Mouse (Mus musculus): ENCODE measurements around the gene Dnajc3. TPM values are rescaled to one million over a fixed set of nuclear protein-coding genes. Genes with fewer than 3 reads are reported as not detected.
A peak's percentile ranks its signal among the peaks of the same experiment; 100 is the strongest.
"Not testable (repeated sequence)": the region's sequence is repeated elsewhere in the genome, so short reads cannot be mapped to it uniquely, and the experiment has no call there.

Dnajc3 gene
- total RNA-seq, 2 experiments from 2014 or later: 25.3 to 26.2 TPM

DNA sequence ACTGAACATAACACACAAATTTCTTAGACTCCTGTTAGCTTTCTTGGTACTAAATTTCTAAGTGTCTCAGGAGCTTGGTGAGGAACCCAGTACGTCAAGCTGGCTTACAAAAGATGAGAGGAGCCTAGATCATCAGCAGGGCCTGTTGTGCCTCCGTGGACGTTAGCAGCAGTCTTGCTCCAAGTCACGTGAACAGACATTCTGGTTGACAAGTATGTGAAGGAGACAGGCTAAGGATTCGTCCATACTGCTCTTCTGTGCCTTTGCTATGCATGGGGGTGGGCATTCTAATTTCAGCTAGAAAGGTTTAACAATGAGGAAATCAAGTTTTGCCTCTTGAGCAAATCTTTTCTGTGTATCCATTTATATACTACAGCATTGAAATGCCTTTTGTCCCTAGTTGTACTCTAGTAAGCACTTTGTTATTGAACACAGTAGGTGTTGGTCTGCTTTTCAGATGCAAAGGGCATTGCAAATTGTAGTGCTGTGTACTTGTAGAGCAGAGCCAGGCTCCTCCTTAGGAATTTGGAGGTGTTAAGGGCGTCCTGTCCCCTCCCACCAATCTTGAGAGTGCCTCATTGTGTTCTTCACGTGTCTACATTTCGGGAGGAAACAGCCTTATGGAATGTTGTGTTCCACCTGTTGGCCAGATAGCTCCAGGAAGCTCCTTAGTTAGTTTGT is 39.5 kb downstream of the Dnajc3 start:
- intact Hi-C loops (cut with DNase I): no loop called here
- no peak for DNase-seq (ENCODE audit: extremely low spot score in 1 of 2, low spot score in 2 of 2)

DNA sequence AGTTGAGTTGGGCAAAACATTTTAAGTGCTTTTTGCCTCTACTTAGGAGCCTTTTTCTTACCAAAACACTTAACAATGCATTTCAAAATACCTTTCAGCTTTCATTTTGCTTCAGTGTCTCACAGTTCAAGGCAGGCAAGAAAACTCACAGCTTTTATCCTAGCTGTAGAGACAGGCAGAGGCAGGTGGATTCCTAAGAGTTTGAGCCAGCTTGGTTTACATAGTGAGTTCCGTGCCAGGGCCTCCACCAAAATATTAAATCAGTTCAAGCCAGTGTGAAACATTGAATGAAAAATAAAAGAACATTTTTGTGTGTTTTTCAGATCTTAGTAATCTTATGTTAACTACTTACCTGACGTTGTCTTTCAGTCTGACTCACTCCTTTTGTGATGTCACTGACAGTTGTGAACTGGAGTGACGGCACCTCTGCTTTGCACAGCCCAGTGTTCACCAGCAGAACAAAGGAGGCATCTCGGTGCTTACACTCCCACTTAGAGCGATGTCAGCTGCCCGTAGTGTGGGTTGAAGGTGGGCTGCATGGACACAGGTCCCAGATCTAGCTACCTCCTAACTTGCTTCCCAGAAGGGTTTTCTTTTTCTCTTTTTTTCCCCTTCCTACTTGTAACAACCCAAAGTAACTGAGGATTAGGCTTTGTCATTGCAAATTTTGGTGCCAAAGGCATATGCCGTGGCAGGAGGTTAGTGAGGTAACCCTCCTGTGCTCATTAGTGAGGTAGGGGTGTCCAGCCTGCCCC is 42.0 kb downstream of the Dnajc3 start:
- intact Hi-C loops (cut with DNase I): no loop called here
- no peak for DNase-seq (ENCODE audit: extremely low spot score in 1 of 2, low spot score in 2 of 2)

DNA sequence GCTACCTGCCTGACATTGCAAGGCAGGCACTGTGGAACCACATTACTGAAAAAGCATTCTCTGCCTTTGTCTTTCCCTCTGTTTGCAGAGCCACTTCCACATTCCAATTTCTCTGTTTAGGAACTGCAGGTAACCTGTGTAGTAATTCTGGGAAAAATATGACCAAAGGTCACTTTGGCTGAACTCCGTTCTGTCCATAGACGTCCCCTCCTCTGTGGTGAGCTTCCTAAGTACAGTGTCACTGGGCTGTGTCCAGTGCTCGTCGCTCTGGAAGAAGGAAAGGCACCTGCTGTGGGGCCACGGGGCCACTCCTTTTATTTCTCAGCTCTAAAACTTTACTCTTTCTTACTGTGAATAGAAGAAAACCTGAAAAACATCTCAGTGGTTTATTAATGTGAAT is 42.6 kb downstream of the Dnajc3 start:
- no peak for DNase-seq (ENCODE audit: extremely low spot score in 1 of 2, low spot score in 2 of 2)
- intact Hi-C loops (cut with DNase I): no loop called here

DNA sequence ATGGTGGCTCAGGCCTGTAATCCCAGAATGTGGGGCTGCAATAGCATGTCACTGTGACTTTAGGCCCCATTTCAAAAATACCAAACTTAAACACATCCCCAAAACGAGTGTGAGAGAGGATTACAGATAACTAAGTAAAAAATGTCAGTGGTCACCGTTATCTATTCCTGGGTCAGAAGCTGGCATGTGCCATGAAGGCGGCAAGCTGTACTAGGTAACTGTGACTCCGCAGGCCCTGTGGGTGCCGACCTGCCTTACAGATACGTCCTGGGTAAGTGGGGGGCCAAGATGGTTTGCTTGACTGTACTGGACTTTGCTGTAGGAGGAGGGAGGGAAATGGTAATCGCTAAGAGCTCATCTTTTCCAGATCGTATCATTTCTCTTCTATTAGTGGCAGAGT is 43.1 kb downstream of the Dnajc3 start:
- no peak for DNase-seq (ENCODE audit: extremely low spot score in 1 of 2, low spot score in 2 of 2)
- intact Hi-C loops (cut with DNase I): no loop called here

DNA sequence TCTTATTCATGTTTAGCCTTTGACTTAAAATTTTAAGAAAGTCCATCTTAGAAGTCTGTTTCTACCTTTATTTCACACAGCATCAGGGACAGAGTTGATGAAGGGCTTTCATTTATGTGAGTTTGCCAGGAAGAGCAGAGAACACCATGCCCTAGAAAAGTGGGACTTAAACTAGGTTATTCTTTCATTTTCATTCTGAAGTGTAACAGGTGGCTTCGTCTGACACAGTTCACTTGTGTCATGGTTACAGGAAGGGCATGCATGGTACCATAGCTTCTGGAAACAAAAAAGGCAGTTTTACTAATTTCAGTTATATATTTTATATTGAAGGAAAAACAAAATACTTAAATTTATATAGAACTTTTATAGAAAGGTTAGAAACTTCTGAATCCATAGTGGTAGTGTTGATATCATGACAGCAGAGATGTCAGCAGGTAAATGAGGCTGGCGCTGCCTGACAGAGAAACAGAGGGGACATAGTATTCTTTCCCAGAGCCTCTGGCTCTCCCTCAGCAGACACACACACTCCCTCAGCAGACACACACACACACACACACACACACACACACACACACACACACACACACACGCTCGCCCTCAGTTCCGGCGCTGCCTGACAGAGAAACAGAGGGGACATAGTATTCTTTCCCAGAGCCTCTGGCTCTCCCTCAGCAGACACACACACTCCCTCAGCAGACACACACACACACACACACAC is 44.1 kb downstream of the Dnajc3 start:
- intact Hi-C loops (cut with DNase I): not testable (repeated sequence)
- peak in 1 of 2 experiments; percentile 40 for DNase-seq (ENCODE audit: extremely low spot score in 1 of 2, low spot score in 2 of 2)

DNA sequence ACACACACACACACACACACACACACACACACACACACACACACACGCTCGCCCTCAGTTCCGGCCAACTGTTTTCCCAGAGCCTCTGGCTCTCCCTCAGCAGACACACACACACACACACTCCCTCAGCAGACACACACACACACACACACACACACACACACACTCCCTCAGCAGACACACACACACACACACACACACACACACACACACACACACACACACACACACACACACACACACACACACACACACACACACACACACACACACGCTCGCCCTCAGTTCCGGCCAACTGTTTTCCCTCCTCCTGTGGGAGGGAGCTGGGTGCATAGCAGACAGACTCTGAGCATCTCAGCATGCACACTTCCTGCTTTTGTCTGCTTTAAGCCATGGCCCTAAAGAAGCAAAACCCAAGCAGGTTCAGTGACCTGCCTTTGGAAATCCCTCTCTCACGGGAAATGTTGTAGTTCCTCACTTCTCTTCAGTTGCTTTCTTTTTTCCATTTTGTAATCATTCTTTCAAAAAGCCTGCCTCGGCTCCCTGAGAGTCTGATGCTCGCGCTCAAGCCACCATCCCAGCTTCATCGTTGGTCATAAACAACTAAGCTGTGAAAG is 44.8 kb downstream of the Dnajc3 start:
- peak in 1 of 2 experiments; percentile 56 for DNase-seq (ENCODE audit: extremely low spot score in 1 of 2, low spot score in 2 of 2)
- intact Hi-C loops (cut with DNase I): not testable (repeated sequence)

DNA sequence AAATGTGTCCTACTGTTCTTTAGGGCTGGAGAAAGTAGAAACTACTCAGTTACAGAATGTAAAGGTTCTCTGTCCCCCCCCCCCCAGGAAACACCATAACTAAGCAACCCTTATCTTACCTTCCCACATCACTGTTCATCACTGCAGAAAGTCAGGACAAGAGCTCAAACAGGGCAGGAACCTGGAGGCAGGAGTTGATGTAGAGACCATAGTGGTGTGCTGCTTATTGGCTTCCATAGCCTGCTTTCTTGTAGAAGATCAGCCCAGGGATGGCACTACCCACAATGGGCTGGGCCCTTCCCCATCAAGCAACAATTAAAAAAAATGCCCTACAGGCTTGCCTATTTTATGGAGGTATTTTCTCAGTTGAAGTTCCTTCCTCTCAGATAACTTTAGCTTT is 45.6 kb downstream of the Dnajc3 start:
- no peak for DNase-seq (ENCODE audit: extremely low spot score in 1 of 2, low spot score in 2 of 2)
- intact Hi-C loops (cut with DNase I): no loop called here

DNA sequence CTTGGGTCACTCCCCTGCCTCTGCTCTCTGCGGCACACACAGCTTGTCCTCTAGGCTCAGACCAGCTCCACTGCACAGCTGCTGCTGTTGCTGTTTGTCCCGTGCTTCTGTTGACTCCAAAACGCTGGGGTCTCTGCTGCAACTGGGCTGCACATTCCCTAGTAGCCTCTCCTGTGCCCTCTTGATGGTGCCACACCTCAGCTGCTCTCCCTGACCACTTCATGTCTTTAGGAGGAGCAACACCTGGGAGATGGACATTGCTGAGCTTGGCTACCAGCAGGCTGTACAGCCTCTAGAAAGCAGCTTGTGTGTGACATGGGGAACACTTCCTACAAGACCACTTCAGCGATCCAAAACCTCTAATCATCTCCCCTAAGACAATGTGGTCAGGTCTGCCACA is 46.4 kb downstream of the Dnajc3 start:
- intact Hi-C loops (cut with DNase I): no loop called here
- DNase-seq (ENCODE audit: extremely low spot score in 1 of 2, low spot score in 2 of 2): no peak

DNA sequence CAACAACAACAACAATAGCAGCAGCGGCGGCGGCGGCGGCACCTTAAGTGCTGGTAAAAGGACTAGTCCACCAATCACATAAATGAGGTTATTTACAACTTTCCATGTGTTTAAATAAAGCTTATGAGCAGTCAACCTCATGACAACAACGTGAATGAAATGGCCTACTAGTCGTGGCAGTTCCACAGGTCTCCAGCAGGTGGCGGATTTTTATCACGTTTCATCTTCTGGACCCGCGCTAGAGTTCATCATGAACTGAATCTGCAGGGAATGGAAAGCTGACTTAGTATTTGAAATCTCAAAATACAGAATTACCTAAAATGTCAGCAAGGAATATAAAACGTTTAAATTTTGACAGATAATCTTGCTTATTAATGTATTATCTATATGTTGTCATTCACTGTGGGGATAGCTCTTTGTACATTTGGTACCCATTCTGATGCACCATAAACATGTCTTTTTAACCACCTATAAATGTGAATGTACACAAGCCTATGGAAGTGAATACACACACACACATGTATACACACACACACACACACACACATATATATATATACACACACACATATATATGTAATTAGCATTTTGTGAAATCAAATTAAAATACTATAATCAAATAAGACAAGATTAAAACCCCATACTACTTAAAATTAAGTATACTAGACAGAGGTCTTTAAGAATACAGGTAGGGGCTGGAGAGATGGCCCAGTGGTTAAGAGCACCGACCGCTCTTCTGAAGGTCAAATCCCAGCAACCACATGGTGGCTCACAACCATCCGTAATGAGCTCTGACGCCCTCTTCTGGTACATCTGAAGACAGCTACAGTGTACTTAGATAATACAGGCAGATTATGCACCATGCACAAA is 49.1 kb downstream of the Dnajc3 start:
- intact Hi-C loops (cut with DNase I): no loop called here

DNA sequence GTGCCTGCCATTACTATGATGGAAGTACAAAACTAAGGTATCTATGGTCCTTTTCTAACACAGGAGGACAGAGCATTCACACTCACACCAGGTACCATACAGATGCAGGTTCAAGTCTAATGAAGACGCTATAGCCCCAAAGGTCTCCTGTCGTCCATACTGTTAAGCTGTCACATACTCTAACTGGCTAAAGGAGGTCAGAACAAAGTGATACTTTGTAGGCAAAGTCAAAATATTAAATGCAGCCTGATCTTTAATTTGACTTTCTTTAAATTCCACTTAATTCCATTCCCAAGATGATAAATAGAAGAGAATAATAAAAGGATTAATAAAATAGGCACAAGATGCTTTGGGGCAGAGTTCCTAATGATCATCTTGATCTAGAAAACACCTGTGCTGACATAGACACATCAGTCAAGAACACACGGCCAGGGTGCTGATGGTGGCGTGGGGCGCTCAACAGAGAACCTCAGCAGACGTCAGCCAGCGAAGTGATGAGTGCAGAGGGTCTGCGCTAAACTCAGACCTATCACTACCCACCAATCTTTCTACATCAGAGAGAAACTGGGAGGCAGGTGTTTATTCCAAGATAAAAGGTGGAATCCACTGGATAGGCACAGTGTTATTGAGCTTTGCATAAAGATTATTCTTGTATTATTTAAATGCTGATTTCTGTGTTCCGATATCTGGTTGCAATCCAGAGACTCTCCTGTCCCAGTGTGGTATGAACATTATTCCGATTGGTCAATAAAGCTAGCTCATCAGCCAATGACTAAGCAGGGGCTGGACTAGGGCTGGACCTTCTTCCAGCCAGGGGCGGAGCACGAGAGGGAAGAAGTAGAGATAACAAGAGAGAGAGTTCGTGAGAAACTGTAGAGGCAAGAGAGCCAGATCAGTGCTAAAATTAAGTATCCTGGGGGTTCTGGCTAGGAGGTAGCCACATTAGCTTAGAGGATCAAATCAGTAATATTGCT is 50.0 kb downstream of the Dnajc3 start:
- intact Hi-C loops (cut with DNase I): no loop called here
- no peak for DNase-seq (ENCODE audit: extremely low spot score in 1 of 2, low spot score in 2 of 2)

More for the DNA sequence above, 49.1 kb downstream of the Dnajc3 start:
- DNase-seq (ENCODE audit: extremely low spot score in 1 of 2, low spot score in 2 of 2): peak; percentile 48 to 60

DNA sequence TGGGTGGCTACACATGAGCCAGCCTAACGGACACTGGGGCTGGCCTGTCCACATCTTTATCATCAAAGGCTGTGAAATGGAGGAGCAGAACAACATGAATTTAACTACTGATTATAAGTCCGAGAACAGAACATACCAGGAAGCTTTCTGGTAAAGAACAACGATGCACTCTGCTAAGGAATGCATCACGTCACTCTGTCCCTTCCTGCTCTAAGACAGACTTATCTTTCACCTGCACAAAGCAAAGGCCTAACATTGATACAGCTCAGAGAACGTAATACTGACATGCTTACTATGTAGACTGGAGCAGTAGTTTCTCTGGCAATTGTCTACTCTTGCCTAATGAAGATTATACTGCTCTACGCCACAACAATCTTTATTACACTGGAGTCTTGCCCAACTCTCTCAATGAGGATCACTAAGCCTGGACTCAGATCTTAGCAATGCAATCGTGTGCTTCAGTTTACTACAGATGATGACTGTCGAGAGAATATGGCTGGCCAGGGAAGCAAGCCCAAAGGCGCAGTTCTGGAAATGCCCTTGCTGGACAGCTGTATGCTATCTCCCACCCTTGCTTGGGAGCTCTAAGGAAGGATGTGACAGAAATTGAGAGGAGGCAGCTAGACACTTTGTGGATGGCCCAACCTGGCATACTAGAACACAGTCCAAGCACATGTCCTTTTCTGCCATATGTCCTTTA is 57.6 kb downstream of the Dnajc3 start:
- DNase-seq (ENCODE audit: extremely low spot score in 1 of 2, low spot score in 2 of 2): no peak

DNA sequence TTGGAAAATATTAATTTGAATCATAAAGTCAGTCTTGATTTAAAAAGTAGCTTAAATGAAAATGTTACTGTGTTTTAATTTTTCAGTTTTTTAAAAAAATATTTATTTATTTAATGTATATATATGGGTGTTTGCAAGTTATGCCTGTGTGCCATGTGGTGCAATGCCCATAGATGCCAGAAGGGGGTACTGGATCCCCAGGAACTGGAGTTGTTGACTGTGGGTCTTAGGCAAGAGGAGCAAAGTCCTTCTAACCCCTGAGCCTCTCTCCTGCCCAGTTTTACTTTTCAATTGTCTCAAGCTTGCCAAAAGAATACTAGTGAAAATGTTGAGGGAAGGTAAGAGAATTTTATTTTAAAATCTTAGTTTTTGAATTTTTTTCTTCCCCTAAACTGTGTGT is 65.5 kb downstream of the Dnajc3 start:
- intact Hi-C loops (cut with DNase I): no loop called here
- no peak for DNase-seq (ENCODE audit: extremely low spot score in 1 of 2, low spot score in 2 of 2)

More for the DNA sequence above, 57.6 kb downstream of the Dnajc3 start:
- intact Hi-C loops (cut with DNase I): no loop called here

DNA sequence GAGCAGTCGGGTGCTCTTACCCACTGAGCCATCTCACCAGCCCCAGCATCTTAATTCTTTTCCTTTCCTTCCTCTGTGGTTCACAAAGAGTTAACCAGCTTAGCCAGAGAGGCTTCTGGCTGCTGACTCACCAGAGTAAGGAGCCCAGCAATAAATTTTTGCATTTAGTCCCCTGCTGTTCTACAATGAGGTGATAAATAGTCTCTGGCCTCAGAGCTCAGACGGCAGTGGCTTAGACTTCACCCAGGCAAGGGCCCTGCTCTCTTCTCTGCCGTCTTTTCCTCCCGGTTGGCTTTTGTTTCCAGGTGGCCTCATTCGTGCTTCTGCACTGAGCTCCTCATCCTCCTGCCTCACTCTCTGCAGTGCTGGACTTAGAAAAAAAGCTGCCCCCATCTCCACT is 68.1 kb downstream of the Dnajc3 start:
- intact Hi-C loops (cut with DNase I): no loop called here
- DNase-seq (ENCODE audit: extremely low spot score in 1 of 2, low spot score in 2 of 2): no peak

DNA sequence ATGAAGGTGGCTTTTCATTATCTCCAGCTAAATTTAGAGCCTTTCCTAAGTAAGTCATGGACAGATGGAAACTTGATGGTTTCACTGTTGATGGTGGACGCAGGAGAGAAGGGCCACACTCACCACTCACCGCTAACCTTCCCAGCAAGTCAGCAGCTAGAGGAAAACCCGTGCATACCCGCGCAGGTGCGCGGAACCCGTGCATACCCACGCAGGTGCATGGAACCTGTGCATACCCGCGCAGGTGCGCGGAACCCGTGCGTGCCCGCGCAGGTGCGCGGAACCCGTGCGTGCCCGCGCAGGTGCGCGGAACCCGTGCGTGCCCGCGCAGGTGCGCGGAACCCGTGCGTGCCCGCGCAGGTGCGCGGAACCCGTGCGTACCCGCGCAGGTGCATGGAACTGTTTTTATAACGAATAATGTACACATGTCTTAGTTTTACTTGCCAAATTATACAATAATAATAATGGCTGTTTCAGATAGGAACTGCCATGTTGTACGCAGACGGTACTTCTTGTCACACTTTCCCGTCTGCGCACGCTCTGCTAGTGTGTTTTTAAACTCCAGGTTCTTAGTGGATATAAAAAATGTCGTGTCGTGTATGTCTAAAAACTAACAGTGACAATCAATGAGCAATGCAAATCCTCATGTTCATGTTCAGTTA is 68.8 kb downstream of the Dnajc3 start:
- no peak for DNase-seq (ENCODE audit: extremely low spot score in 1 of 2, low spot score in 2 of 2)

DNA sequence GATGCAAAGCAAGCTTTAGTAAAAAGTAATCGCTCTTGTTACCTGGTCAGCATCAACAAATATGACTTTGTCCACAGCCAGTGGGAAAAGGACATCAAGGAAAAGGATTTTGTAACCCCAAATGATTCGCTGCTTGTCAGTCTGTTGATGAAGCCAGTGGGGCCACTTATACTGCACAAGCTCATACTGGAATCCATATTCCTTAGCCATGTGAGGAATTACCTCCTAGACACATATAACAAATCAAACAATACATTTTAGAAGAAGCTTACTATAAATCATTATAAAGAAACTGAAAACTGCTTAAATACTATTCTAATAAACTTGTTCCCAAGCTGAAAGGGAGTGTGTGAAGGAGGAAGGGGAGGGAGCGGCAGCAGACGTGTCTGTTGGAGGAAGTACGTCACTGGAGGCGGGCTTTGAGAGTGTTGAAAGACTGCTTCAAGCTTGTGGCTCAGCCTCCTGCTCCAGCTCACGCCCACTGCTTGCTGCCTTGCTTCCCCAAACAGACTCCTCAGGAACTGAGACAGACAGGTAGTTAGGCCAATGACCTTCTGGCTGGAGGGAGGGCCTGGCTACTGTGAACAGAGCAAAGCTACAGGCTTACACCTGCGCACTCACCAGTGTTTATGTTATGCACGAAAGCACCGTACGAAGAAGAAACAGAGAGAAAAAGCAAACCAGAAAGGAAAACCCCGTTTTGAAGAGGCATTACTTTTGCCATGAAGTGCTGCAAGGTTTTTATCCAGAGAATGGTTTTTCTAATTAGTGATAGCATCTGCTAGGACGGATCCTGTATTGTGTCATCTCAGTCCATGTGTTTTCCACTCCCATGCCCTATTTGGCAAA is 69.6 kb downstream of the Dnajc3 start:
- intact Hi-C loops (cut with DNase I): no loop called here
- DNase-seq (ENCODE audit: extremely low spot score in 1 of 2, low spot score in 2 of 2): peak; percentile 97 to 98

More for the DNA sequence above, 68.8 kb downstream of the Dnajc3 start:
- intact Hi-C loops (cut with DNase I): no loop called here

All from left cerebral cortex, postnatal 10 days (tissue).